Mouse (Mus musculus) hindbrain, embryonic 14.5 days (tissue): ENCODE measurements around the gene Nxnl1. TPM values are rescaled to one million over a fixed set of nuclear protein-coding genes. Genes with fewer than 3 reads are reported as not detected.

Experiments used
- ATAC-seq: fragments of 200-750 bp; cut with Nextera tagmentation; 2 replicates; pipeline ENCODE4 v1.8.0; 2017; ENCODE audit warnings: moderate number of reproducible peaks, mild to moderate bottlenecking, moderate TSS enrichment, moderate library complexity; ENCODE audit not compliant: low FRiP score
- DNase-seq: peaks from one replicate; pipeline ENCODE4 v3.0.0-alpha.2; 2015; ENCODE audit warnings: low spot score
- H3K27ac ChIP-seq: fragments of 300-500 bp; sonication (generic); 2 replicates; pipeline ENCODE4 v1.5.1; 2014; ENCODE audit warnings: mild to moderate bottlenecking, moderate library complexity
- H3K27me3 ChIP-seq: fragments of 300-500 bp; sonication (generic); 2 replicates; pipeline ENCODE4 v1.6.1; 2014; ENCODE audit warnings: mild to moderate bottlenecking, low read length, mixed read lengths; ENCODE audit not compliant: control insufficient read depth, insufficient read depth
- H3K36me3 ChIP-seq: fragments of 300-500 bp; sonication (generic); replicated peaks from 2 replicates; pipeline ENCODE4 v1.6.1; 2014; ENCODE audit not compliant: control insufficient read depth, insufficient read depth
- H3K4me1 ChIP-seq: fragments of 300-500 bp; sonication (generic); replicated peaks from 2 replicates; pipeline ENCODE4 v1.6.1; 2014; ENCODE audit warnings: antibody characterized with exemption, low read length, mixed read lengths; ENCODE audit not compliant: control insufficient read depth, insufficient read depth
- H3K4me2 ChIP-seq: fragments of 300-500 bp; sonication (generic); replicated peaks from 2 replicates; pipeline ENCODE4 v1.6.1; 2014; ENCODE audit warnings: mild to moderate bottlenecking, moderate library complexity
- H3K4me3 ChIP-seq: fragments of 300-500 bp; sonication (generic); replicated peaks from 2 replicates; pipeline ENCODE4 v1.5.1; 2014; ENCODE audit warnings: mild to moderate bottlenecking, low read length
- H3K9ac ChIP-seq: fragments of 300-500 bp; sonication (generic); 2 replicates; pipeline ENCODE4 v1.6.1; 2014
- H3K9me3 ChIP-seq: fragments of 300-500 bp; sonication (generic); 2 replicates; pipeline ENCODE4 v1.6.1; 2016; ENCODE audit warnings: low read length; ENCODE audit not compliant: control insufficient read depth
- WGBS: fragments of 180-500 bp; shearing (Covaris S2); extraction: QIAGEN DNeasy Blood & Tissue Kit; methylation state at CpG from one replicate; pipeline ENCODE4 v1.1.7; 2014; 5-methylcytosine and 5-hydroxymethylcytosine counted together
- polyA plus RNA-seq: library from polyadenylated mRNA; unstranded; fragments of >200 nt; fragmentation: Nextera tagmentation; extraction: Ambion mirVana; gene quantifications from 2 replicates; pipeline ENCODE4 v1.2.1, GENCODE M21; 2014

The Nxnl1 gene
- 0.13 TPM in 1 of 2 replicates, not detected in the other for polyA plus RNA-seq

DNA sequence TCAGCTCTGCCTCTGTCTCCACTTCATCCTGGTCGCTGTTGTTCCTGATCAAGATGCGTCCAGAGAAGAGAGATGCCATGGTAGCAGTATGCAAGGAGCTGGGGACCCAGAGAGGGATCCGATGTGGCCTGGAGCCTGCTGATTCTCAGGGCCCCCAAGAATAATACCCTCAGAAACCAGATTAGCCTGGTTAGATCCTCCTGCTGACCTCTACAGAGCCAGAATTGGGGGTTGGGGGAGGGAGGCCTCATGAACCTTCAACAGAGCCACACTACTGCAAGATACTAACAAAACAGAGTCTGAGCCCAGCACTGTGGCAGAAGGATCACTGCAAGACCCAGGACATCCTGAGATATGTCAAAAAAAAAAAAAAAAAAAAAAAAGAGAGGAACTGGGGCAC, at the start of gene Nxnl1:
Nxnl1 (minus strand) TSS at position 101 of the 400 bp plus-strand sequence.
- no peak for DNase-seq
- H3K9me3 ChIP-seq = no peaks in the 10 kb centered on the region
- peaks cover 12% of the 10 kb centered on the region for H3K4me1 ChIP-seq
- H3K4me3 ChIP-seq = no peak within 1 kb of the TSS
- H3K4me2 ChIP-seq = no peak within 1 kb of the TSS
- WGBS = 56% methylated on average over 3 of the region's 3 CpGs
- no peak within 1 kb of the TSS for H3K9ac ChIP-seq
- ATAC-seq = no peak
- H3K36me3 ChIP-seq = no peaks in the 10 kb centered on the region
- H3K27ac ChIP-seq = no peak within 1 kb of the TSS
- H3K27me3 ChIP-seq = peaks cover 34% of the 10 kb centered on the region

DNA sequence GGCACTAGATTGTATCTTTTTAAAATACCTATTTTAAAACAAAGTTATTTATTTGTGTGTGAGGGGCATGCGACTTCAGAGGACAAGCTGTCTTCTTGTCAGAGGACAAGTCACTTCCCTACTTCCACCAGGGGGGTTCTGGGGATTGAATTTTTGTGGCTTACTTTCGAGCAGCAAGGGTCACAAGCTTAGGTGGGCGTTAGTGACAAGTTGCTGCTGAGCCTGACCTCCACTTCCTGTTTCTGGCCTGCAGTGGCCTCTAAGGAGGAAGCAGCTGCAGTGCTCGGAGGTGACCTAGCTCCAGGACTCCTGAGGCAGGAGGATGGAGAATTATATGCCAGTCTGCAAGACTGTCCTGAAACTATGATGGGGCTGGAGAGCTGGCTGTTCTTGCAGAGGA, 47.0 kb upstream of the Nxnl1 start:
- H3K4me3 ChIP-seq = no peak overlapping the region
- H3K36me3 ChIP-seq = peaks cover 55% of the 10 kb centered on the region
- H3K4me2 ChIP-seq = no peak overlapping the region
- no peaks in the 10 kb centered on the region for H3K9me3 ChIP-seq
- 80% methylated on average over 4 of the region's 4 CpGs for WGBS
- ATAC-seq (no peak), DNase-seq (no peak)
- H3K4me1 ChIP-seq = peaks cover 10% of the 10 kb centered on the region
- H3K9ac ChIP-seq = no peak overlapping the region
- no peak overlapping the region for H3K27ac ChIP-seq
- no peaks in the 10 kb centered on the region for H3K27me3 ChIP-seq

DNA sequence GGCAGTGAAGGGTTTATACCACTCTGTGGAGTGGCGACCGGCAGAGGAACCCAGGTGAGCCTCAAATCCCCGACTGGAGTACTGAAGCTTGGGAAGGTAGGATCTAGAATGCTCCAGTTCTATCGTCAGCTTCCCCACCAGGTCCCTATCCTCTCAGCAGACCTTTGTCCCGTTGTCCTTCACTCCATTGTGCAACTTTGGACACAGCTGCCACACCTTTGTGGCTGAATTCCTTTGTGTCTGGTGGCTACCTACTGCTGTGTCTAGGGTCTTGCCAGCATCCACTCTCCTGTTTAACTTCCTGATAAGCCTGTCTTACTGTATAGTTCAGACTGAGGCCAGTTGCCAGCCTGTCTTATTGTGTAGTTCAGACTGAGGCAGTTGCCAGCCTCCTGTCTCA, 45.7 kb upstream of the Nxnl1 start:
- no peaks in the 10 kb centered on the region for H3K9me3 ChIP-seq
- DNase-seq (no peak), ATAC-seq (no peak)
- H3K4me1 ChIP-seq = peaks cover 10% of the 10 kb centered on the region
- H3K4me2 ChIP-seq = peak overlapping the region; percentile 69
- WGBS = 43% methylated on average over 5 of the region's 5 CpGs
- H3K27me3 ChIP-seq = no peaks in the 10 kb centered on the region
- peaks cover 42% of the 10 kb centered on the region for H3K36me3 ChIP-seq
- H3K27ac ChIP-seq = 0 out of 2 replicates have a peak overlapping the region, but pooled peaks have one; percentile 89
- H3K4me3 ChIP-seq = peak overlapping the region; percentile 71
- H3K9ac ChIP-seq = peak overlapping the region; percentile 79

DNA sequence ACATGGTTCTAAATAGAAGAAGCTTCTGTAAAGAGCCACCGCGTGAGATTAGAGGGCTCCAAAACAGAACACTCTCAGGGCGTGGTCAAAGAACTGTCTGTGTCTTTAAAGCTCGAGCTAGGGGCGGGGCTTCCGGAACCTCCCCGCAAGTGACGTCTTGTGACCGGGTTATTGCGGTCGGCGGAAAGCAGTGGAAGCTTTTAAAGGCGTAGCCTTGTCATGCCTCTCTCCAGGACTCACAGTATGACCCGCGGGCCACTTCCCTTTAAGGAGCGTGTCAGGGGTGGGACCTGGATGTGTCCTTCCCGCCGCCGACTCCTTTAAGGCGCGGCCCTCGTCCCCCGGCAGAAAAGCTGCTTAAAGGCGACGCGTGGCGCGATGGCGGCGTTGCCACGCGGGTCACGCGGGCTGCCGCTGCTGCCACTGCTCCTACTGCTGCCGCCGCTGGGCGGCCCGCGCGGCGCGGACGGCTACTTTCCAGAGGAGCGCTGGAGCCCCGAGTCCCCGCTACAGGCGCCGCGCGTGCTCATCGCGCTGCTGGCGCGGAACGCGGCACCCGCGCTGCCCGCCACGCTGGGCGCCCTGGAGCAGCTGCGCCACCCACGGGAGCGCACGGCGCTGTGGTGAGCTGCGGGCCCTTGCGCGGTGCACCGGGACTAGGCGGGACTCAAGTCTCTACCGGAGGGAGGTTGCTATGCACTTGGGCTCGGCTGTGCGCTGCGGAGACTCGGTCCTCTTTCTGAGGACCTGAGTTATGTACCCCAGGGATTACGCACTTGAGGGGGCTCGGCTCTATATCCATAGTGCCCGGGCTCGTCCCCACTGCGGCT, 44.6 kb upstream of the Nxnl1 start, which contains the start of gene Colgalt1:
Colgalt1 (plus strand) TSS at position 177 of the 830 bp plus-strand sequence.
- H3K4me1 ChIP-seq = peaks cover 10% of the 10 kb centered on the region
- H3K36me3 ChIP-seq = peaks cover 31% of the 10 kb centered on the region
- H3K9me3 ChIP-seq = no peaks in the 10 kb centered on the region
- H3K4me3 ChIP-seq = peak within 1 kb of the TSS; percentile 71
- peak within 1 kb of the TSS; percentile 69 for H3K4me2 ChIP-seq
- H3K27ac ChIP-seq = peak within 1 kb of the TSS; percentile 89
- peak; percentile 98 for DNase-seq
- no peaks in the 10 kb centered on the region for H3K27me3 ChIP-seq
- peak within 1 kb of the TSS; percentile 79 for H3K9ac ChIP-seq
- ATAC-seq = peak; percentile 99
- under 1% methylated on average over 81 of the region's 82 CpGs for WGBS

DNA sequence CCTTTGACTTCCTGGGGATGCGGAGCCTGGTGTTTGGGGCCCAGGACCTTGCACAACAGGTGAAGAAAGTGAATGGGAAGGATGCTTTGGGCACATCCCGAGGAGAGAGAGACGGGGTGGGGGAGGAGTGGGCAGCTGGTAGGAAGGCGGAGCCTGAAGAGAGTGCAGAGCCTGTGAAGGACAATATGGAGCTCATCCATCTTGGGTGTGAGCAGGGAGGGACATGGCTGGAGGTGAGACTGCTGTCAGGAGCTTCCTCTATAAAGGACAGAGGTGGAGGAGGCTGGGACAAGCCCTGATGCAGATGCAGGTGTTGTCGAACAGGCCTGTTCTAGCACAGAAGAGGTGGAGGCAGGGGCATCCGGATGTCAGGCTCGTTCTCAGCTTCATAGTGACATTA, 37.6 kb upstream of the Nxnl1 start:
- ATAC-seq (no peak), DNase-seq (no peak)
- H3K9me3 ChIP-seq = no peaks in the 10 kb centered on the region
- H3K4me2 ChIP-seq = no peak overlapping the region
- H3K27me3 ChIP-seq = peaks cover 42% of the 10 kb centered on the region
- 54% methylated on average over 7 of the region's 7 CpGs for WGBS
- 0 out of 2 replicates have a peak overlapping the region, but pooled peaks have one; percentile 7 for H3K9ac ChIP-seq
- no peak overlapping the region for H3K27ac ChIP-seq
- no peak overlapping the region for H3K4me3 ChIP-seq
- no peaks in the 10 kb centered on the region for H3K36me3 ChIP-seq
- peaks cover 13% of the 10 kb centered on the region; the same call in 1 of the 2 replicates for H3K4me1 ChIP-seq

DNA sequence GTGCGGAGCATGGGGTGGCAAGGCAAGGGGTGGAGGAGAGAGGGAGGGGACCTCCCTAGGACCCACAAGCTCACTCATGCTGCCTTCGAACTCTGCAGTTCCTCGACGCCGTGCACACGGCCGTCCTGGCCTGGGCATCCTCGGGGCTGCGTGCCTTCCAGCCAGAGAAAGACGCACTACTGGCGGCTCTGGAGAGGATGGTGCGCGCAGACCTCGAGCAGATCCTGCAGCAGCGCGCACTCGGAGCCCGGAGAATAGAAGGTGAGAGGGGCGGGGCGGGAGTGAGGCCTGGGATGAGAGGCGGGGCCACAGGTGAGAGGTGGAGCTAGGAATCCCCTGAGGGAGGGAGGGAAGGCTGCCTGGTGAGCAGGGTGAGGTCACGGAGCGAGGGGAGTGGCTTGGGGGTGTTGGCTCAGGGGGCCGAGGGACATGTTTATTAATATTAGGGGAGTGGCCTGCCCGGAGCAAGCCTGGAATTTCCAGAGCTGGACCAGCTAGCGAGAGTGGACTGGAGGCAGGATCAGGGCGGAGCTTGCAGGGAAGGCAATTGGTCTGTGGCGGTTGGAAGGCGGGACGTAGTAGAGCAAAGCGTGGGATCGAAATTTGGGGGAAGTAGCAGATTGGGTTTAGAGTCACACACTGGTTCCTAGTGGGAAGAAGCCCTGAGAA, 36.4 kb upstream of the Nxnl1 start:
- H3K27me3 ChIP-seq = peaks cover 42% of the 10 kb centered on the region
- H3K9me3 ChIP-seq = no peaks in the 10 kb centered on the region
- H3K36me3 ChIP-seq = no peaks in the 10 kb centered on the region
- H3K4me2 ChIP-seq = peak overlapping the region; percentile 55
- H3K4me3 ChIP-seq = peak overlapping the region; percentile 30
- peaks cover 13% of the 10 kb centered on the region; the same call in 1 of the 2 replicates for H3K4me1 ChIP-seq
- ATAC-seq = peak; percentile 56
- peak overlapping the region; percentile 43; the same call in 1 of the 2 replicates for H3K27ac ChIP-seq
- 2% methylated on average over 32 of the region's 32 CpGs for WGBS
- peak; percentile 37 for DNase-seq
- H3K9ac ChIP-seq = peak overlapping the region; percentile 47

DNA sequence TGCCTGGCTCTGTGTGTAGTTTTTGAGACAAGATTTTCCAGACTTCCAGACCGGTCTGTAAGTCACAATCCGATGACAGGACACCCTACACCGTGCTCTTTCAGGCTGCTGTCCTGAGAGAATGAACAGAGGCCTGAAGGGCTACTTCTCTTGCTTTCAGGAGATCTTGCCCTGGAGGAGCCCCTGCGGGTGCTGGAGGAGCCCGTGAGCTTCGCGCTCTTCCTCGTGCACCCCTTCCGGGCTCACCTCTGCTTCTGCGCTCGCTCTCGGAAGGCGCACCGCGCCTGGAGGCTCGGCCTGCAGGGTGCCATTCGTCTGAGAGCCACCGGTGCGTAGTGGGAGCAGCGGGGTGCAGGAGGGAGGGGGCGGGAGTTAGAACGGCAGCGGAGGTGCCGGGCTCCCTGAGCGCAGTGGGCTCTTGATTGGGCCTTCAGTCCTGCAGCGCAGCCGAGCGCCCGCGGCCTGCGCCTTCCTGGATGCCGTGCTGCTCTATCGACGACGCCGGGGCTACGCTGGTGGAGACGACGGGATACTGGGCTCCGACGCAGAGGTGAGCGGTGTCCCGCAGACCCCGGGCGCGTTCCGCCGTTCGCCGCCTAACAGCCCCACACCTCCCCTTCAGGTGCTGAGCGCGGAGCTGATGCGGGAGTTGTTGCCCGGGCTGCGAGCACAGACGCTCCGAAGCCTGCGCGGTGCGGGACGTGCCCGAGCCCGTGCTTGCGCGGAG, 35.7 kb upstream of the Nxnl1 start:
- Histone ChIP-seq H3K4me3 (peak overlapping the region; percentile 30), H3K9me3 (no peaks in the 10 kb centered on the region), H3K4me1 (peaks cover 13% of the 10 kb centered on the region; the same call in 1 of the 2 replicates), H3K36me3 (no peaks in the 10 kb centered on the region), H3K4me2 (peak overlapping the region; percentile 55), H3K27me3 (peaks cover 42% of the 10 kb centered on the region), H3K9ac (peak overlapping the region; percentile 47), H3K27ac (peak overlapping the region; percentile 43; the same call in 1 of the 2 replicates)
- DNase-seq (no peak), ATAC-seq (no peak; the same call in 1 of the 2 replicates)
- 4% methylated on average over 64 of the region's 65 CpGs for WGBS

DNA sequence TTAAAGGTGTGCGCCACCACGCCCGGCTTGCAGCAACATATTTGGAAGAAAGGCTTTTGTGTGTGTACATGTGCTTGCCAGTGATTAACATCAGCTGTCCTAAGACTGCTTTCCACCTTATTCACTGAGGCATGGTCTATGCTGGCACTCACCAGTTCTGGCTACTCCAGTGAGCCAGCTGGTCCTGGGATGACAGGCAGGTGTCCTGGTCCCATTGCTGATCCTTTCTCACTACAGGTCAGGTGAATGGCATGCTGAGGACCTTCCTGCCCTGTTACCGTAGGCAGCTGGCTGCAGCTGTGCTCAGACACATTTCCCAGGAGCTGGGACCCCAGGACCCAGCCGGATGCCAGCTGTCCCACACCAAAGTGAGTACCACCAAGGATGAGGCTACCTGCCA, 32.4 kb upstream of the Nxnl1 start:
- Histone ChIP-seq H3K27ac (no peak overlapping the region), H3K9ac (no peak overlapping the region), H3K4me2 (no peak overlapping the region), H3K4me1 (peaks cover 18% of the 10 kb centered on the region; the same call in 1 of the 2 replicates), H3K4me3 (no peak overlapping the region), H3K9me3 (no peaks in the 10 kb centered on the region), H3K27me3 (peaks cover 39% of the 10 kb centered on the region), H3K36me3 (0 out of 2 replicates have a peak, but pooled peaks cover 4% of the 10 kb centered on the region)
- DNase-seq (no peak), ATAC-seq (no peak)
- 90% methylated on average over 5 of the region's 5 CpGs for WGBS
